Mouse (Mus musculus) liver, postnatal 0 days (tissue): ENCODE data around the gene Slc25a17.

Experiments used
- CTCF ChIP-seq: sonication (generic); IDR thresholded peaks from 2 replicates; pipeline ENCODE4 v1.5.1; 2016; ENCODE audit warnings: antibody characterized with exemption, low read depth
- EP300 ChIP-seq: IDR thresholded peaks from 2 replicates; pipeline ENCODE4 v1.6.1; 2016; ENCODE audit warnings: antibody characterized with exemption, low read depth, mild to moderate bottlenecking

DNA sequence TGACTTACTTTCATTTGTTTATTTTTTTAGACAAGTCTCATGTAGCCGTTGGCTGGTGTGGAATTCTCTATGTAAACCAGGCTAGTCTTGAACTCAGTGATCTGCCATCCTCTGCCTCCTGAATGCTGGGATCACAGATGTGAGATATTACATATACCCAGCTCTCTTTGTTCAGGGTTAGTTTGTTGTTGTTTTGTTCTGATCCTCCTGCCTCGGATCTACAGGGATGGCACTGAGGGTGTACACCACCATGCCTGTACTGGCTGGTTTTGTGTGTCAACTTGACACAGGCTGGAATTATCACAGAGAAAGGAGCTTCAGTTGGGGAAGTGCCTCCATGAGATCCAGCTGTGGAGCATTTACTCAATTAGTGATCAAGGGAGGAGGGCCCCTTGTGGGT is 12.2 kb downstream of the Slc25a17 start:
- TF ChIP-seq EP300 (no peak), CTCF (no peak)
